Mouse (Mus musculus) kidney, adult 18-20 months (tissue): Measurements from ENCODE around the gene 1600015I10Rik.
"Not testable (repeated sequence)": the region's sequence is repeated elsewhere in the genome, so short reads cannot be mapped to it uniquely, and the experiment has no call there.

Experiments used
- DNase-seq: peaks from one replicate; pipeline ENCODE4 v3.0.0; 2021

Gene 1600015I10Rik

DNA sequence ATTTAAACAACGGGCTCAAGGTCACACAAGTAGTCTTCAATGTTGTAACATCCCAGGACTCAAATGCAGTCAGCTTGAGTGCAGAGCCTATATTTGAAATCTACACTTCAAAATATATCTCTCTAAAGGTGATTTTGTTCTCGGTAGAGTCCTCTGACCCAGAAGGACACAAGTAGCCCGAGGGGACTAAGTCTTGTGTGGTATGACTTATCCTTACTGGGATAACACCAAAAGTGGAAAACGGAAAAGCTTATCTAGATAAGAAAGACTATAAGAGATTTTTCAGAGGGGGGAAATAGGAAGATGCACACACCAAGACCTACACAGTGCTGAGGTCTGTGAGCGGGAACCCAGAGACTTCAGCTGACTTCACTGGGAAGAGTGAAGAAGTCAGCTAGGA is at the start of gene 1600015I10Rik:
TSS of gene 1600015I10Rik (plus strand) at position 301 of the 400 bp plus-strand sequence.
- DNase-seq = no peak

DNA sequence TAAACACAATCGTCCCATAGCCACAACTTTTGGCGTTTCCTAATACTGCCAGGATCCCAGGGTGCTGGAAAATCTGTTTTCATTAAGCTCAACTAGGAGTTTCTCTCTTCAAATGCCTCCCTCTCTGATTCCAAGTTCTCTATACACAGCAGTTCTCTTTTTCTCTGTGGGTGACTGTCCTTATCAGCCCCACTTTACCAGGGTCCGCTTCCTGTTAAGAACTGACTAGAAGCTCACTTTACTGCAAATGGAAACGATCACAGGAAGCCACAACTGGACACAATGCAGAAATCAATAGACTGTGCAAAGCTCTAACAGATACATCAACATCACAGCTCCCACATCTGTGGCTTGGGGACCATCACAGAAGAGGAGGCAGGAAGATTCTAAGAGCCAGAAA is 35.5 kb upstream of the 1600015I10Rik start:
- peak; percentile 2 for DNase-seq

DNA sequence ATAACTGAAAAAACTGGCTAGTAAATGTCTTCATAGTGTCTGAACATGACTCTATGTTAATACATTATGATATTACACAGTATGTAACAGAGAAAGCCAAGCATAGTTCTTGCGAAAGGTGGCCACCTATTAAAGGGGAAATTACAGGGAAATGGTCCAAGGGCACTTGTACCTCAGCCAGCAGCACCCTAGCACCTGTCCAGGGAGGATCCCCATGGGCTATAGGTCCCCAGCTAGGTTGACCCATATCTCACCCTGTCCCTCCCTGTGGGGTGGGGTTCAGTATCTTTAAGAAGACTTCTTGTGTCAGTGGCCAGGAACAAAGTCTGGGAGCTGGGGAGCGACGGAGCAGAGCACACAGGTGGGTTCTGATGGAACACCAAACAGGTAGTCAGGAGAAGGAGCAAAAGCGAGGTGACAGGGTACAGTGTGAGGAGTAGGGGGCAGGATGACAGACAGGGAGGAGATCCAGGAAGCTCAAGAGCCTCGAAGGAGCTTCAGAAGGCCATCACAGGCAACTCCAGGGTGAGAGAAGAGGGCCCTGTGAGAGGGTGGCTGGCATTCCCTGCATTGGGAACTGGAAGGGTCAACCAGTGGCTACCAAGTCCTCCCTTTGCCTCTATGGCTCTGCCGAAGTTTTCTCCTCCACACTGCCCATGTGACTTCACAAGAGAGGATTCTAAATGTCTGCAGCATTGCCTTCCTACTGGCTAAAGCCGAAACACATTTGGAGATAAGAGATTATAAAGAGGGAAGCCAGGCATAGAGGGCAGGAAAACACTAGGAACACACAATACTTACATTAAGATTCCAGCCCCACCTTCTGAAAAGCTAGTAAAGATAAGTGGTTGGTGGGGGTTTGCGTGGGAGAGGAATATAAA is 34.5 kb upstream of the 1600015I10Rik start:
- DNase-seq = peak; percentile 40

DNA sequence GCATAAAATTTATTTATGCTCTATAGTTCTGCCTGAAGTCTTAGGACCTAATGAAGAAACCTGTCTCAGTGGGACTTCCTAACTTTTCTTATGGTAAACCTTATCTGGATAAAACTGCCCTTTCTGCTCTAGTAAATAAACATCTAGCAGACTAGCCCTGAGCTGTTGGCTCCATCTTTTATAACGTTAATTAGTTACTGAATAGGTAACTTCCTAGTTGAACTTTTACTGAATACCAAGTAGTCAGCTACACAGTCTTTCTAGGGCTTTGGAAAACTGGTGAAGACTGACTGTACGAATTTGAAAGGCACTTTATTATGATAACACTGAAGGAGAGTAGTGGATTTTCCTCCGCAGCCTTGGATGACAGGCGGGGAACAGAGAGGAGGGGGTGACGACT is 33.8 kb upstream of the 1600015I10Rik start:
- no peak for DNase-seq

DNA sequence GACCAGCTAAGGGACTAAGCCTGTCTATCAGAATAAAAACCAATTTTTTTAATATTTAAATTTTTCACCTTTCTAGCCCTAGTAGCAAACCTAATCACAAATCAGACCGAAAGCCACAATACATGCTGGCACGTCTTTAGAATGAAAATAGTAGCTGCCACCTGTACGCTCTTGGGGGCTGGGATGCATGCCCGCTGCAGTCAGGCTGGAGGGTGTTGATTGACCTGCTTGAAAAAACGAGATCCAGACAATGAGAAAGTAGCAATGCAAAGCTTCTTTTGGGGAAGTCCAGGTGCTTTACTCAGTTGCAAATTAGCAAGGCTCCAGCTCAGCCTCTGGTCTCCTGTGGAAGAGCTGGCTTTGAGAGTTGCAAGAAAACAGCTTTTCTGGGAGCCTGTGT is 32.7 kb upstream of the 1600015I10Rik start:
- peak; percentile 25 for DNase-seq

DNA sequence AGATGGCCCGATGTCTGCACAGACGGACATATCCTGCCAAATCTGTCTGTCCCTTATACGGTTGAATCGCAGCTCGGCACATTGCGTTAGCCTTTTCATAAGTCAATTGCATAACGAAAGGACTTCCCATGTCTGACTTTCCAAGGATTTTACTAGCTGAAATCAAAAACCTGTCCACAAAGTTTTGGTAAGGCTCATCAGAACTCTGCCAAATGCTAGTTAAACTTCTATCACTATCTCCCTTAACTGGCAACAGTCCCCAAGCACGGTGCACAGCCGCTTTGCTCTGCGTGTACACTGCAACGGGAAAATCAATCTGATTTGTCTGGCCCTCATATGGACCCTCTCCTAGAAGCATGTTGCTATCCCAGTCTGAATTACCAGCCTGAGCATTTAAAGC is 28.4 kb upstream of the 1600015I10Rik start:
- DNase-seq = peak; percentile 50

DNA sequence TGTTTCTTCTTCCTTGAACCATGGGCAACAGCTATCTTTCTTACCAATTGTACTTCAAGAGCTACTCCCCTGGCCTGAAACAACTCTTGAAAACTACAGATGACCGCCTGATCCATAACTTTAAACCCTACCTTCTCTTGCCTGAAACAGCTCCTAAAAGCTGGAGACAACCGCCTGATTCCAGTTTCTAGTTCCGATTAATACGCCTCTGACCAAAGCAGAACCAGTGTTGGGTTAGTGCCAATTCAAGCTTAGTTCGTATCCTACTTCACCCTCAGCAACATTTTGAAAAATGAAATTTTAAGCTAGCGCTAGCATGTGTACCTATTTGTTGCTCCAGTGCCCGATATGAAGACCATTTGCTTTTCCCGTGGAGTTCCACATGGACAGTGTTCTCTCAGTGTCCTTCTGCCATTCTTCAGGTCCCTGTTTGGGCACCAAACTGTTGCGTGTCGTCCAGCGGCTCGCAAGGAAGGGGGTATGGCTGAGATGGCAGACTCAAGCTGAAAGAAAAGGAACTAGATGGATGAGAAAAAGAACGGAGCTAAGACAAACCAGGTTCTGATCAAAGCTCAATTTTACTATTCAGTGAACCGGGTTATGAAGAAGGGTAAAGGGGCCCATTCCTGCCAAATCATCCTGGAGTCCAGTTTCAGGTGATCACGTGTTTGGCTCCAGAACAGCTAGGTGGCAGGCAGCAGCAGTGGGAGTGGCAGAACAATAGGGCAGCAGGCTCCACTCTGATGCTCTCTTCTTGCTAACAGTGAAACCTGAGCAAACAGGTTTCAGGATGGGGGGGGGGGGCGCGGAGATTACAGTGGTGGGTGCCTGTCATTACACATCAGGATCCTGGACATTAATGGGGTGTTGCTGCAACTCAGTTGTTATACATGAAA is 26.9 kb upstream of the 1600015I10Rik start:
- DNase-seq = peak; percentile 77

DNA sequence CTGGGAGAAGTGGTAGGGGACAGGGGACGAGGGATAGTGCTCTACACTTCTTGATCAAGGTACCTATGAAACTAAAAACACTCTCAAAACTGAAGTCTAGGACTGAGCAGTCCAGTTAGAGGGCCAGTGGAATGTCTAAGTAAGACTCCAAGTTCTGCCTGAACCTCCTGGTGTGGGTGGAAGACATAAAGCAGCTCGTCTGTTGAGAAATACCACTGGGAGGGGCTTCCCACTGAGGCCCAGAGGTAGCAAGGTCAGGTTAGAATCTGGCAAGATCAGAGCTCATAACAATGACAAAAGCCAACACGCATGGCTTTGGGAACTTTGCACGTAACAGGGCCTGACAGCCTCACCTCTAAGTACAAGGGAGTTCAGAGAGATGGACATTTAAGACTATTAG is 26.3 kb upstream of the 1600015I10Rik start:
- DNase-seq = no peak

DNA sequence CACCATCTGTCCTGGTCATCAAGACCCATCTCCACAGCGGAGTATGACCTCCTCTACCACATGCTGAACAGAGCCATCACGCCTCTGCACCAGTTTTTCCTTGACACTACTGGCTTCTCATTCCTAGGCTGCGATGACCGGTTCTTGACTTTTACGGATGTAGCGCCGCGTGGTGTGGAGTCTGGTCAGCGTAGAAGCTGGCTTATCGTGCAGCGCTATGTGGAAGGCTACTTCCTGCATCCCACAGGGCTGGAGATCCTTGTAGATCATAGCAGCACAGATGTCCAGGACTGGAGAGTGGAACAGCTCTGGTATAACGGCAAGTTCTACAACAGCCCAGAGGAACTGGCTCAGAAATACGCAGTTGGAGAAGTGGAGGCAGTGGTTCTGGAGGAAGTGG is 24.1 kb upstream of the 1600015I10Rik start:
- DNase-seq = no peak

DNA sequence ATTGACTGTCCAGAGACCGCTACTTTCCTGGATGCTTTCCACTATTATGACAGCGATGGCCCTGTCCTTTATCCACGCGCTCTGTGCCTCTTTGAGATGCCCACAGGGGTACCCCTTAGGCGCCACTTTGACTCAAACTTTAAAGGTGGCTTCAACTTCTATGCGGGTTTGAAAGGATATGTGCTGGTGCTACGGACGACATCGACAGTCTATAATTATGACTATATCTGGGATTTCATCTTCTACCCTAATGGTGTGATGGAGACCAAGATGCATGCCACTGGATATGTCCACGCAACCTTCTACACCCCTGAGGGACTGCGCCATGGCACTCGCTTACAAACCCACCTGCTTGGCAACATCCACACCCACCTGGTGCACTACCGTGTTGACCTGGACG is 23.3 kb upstream of the 1600015I10Rik start:
- no peak for DNase-seq

DNA sequence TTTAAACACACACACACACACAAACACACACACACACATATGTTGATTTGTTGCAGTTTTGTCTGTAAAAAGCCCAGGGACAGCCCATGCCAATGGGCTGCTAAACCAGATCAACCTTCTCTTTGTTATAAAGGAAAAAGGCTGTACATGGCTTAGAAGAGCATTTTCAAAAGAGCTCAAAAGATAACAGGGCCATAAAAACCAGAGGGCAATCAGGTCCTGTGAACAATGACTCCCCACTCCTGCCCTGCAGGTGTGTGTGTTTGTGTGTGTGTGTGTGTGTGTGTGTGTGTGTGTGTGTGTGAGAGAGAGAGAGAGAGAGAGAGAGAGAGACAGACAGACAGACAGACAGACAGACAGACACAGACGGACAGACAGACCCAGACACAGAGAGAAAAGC is 20.5 kb upstream of the 1600015I10Rik start:
- DNase-seq = no peak

DNA sequence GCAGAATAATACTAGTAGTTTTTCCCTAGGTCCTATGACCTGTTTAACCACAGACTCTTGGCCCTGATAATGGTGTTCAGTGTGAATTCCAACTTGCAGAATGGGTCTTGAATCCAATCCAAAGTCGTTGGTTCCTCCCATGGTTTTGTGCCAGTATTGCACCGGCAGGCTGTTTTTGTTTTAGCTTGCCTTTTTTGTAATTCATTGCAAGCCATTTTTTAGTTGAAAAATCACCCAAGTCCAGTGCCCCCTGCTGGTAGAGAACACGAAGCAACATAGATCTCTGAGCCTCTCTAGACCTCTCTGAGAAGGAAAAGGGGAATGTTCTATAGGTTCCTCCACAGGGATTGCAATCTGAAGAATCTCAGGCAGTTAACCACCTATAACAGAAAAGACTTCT is 17.7 kb upstream of the 1600015I10Rik start:
- DNase-seq = peak; percentile 28

DNA sequence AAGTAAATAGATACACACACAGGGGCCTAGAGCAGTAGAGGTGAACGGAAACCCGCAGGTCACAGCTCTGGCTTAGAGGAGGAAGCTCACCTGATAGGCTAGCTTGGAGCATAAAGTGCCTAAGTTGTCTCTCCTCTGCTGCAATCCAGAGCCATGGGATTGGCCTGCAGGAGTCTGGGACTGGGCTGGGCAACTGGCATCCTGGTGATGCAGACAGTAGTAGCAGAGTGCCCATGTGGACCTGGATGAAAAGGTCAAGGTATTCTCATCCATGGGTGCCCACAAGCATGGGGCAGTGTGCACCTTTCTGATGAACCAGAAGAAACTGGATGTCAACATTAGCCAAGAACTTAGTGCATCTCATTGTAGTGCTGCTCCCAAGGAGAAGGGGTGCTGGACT is 16.1 kb upstream of the 1600015I10Rik start:
- no peak for DNase-seq

DNA sequence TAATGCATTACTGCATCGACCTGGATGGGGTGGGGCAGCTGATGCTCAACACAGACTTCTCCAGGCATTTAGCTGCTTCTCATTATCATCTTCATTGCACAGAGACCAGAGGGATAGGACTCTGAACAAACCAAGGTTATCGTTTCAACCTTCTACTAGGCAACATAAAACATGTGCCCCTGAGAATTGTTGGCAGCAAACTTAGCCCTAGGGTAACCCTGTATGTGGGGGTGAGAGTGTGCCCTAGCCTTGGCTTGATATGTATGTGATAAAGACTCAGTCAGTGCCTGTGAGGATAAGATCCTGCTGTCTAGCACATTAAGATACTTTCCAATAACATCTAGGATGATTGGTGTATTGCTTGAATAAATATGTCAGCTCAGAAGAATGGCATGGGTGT is 19.9 kb downstream of the 1600015I10Rik start:
- no peak for DNase-seq

DNA sequence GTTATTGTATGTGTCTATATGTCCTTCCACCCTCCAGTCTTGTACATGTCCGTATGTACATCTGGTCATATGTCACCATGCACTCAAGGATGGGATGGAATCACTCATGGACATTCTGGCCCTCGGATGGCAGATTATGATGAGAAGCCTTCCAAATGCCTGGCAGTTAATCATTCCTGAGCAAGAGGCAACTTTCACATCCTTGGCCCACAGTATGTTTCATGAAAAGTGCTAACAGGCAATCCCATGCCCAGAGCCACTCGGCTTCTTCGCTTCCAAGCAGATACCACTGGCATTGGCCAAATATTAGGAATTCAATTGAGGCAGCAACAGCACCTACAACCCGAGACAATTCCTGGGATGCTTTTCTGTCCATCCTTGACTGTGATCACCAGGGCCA is 21.0 kb downstream of the 1600015I10Rik start:
- DNase-seq = no peak

DNA sequence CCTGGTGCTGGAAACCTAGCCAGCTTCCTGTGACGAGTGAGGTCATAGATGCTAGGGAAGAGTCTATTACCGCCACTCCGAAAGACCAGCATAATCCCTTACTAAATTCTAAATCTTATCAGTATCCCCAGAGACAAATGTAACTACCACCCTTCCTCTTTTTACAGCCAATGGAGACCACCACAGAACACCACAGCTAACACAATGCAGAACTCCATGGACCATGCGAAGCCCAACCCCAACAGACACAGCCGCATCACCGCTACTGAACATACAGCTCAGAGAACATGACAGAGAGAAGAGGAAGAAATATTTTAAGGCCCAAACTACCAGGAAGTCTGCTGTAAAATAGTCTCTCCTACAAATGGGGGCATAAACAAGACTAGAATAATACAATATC is 21.9 kb downstream of the 1600015I10Rik start:
- no peak for DNase-seq

DNA sequence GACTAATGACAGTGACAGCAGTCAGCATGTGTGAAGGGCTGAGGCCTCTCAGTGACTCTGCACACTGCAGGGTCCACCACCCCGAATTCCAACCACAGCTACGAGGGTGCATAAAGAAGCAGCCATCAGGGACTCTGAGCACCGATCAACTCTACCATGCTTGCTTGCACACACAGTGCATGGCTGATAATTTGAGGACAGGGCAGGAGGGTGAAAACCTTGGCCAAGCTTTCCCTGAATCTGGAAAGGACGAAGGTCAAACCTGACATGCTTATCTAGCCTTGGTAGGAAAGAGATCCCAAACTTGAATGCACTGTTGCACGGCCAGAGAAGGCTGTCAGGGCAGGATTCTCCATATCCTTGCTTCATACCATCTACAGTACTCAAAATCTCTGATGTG is 23.5 kb downstream of the 1600015I10Rik start:
- DNase-seq = no peak

DNA sequence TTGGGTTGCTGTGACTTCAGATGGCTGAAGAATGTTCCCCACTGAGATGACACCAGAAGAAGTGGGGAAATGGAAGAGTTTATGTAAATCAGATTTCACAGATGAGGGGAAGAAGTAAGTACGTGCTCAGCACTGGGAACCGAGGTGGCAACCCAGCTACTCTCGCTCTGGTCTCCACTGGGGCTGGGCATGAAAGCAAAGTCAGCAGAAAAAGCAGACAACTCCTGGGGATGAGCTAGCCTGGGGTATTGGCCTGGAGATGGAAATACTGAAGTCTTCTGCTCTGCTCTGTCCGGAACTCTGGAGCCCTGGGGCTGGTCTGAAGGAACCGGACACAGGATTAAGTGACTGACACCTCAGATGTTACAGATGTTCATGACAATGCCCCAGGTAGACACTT is 24.5 kb downstream of the 1600015I10Rik start:
- no peak for DNase-seq

DNA sequence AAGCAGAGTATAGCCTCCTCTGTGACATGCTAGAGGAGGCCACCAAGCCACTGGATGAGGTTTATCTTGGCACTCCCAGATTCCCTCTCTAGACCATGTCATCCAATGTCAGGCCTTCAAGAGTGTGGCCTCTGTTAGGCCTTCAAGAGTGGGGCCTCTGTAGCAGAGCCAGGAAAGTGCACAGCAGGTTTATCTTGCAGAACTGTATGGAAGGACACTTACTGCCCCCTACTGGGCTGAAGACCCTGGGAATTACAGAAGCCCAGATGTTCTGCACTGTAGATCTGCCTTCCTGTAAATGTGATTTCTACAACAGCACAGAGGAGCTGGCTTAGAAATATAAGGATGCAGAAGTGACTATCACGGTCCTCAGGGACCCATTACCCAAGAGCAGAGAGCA is 25.3 kb downstream of the 1600015I10Rik start:
- DNase-seq = peak; percentile 83

DNA sequence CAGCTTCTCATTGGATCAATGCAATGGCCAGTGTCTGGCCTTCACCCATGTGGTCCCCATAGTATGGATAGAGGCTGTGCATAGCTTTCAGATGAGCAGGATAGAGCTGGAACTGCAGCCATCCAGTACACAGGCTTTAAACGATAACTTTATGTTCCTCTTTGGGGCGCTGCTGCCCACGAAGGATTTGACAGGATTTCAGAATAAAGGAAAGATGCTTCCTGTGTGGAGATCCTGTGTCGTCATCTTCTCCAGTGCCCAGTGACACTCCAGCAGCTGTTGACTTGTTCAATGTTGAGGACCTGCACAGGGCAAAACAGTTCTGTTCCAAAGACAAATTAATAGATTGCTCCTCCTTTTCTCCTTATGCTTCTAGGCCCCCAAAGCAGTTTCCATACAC is 27.1 kb downstream of the 1600015I10Rik start:
- no peak for DNase-seq

DNA sequence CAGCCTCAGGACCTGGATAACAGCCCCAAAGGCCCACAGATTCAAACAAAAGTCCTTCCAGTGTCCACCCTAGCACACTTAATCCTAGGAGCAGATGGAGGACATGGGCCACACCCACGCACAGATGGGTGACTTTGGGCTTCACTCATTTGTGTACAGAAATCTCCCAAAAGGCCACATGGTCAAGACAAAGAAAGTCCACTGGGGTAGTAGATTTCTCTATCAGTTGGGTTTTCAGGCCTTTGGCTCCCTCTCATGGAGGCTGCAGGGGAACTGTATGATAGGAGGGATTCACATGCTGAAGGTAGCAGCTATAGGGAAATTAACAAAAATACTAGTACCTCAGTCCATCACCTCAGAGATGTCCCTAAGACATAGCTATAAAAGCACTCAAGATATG is 28.4 kb downstream of the 1600015I10Rik start:
- DNase-seq = peak; percentile 31

DNA sequence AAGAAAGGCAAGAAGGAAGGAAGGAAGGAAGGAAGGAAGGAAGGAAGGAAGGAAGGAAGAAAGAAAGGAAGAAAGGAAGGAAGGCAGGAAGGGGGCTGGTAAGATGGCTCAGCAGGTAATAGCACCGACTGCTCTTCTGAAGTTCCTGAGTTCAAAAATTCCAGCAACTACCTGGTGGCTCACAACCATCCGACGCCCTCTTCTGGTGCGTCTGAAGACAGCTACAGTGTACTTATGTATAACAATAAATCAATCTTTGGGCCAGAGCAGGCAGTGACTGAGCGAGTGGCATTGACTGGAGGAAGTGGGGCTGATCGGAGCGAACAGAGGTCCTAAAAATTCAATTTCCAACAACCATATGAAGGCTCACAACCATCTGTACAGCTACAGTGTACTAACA is 29.5 kb downstream of the 1600015I10Rik start:
- peak; percentile 21 for DNase-seq

DNA sequence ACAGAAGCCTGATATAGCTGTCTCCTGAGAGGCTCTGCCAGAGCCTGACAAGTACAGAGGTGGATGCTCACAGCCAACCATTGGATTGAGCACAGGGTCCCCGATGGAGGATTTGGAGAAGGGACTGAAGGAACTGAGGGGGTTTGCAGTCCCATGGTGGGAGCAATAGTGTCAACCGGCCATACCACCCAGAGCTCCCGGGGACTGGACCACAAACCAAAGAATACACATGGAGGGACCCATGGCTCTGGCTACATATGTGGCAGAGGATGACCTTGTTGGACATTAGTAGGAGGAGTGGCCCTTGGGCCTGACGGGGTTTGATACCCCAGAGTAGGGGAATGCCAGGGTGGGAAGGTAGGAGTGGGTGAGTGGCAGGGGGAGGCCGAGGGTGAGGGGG is 37.0 kb downstream of the 1600015I10Rik start:
- not testable (repeated sequence) for DNase-seq

DNA sequence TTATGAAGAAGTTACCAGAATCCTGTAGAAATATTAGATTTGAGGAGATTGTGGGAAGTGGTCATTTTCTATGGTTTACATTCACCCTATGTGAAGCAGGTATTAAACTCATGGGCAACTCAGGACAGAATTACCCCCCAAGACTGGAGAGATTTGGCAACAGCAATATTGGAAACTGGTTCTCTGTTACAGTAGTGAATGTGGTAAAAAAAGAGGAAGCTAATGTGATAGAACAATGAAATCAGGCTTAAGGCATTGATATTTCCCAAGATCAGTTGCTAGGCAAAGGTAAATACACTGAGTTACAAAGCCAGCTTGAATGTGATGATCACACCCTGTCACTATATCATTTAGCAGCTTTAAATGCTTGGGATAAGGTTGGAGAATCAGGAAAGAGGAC is 38.2 kb downstream of the 1600015I10Rik start:
- no peak for DNase-seq
